Mouse (Mus musculus): ENCODE measurements around the gene Fmnl2.

DNA sequence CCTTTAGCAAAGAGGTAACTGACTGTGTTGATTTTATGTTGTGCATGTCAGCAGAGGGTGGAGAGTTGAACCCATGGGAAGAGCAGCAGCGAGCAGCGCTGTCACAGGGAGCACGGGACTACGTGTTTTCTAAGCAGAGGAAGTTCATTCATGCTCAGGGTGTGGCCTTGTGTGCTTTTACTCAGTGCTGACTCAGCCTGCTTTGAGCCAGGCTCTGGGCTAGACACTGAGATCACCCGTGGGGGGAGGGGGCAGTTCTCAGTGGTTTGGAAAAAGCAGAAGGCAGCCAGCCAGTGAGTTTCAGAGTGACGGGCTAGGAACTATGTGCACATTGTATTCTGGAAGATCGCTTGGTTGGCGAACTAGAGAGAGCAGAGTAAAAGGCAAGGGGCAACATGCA, 97.4 kb downstream of the Fmnl2 start:
- TF ChIP-seq GATA1 (IDR thresholded peaks at IDR 0.05; ENCODE audit: borderline replicate concordance, low read length) (no peak), FLI1 (IDR thresholded peaks at IDR 0.05; ENCODE audit: low read length) (no peak)
